Mouse (Mus musculus): Measurements from ENCODE around the gene Cbx2. TPM values are rescaled to one million over a fixed set of nuclear protein-coding genes. Genes with fewer than 3 reads are reported as not detected.

Cbx2 gene
- total RNA-seq (2017), result 10.6 and 12.3 TPM in 2 replicates

- peak; percentile 35 to 51; a peak in 2 of 4 replicates for ATAC-seq (replicated peaks in 1 of 2; ENCODE audit: insufficient read depth in 1 of 2, low FRiP score in 2 of 2, low TSS enrichment in 1 of 2, low read depth in 1 of 2, poor library complexity in 2 of 2, severe bottlenecking in 2 of 2)
Observed at GRCm38 (mm10) chr11:119022895-119023615, at the start of gene Cbx2. TSS of gene Cbx2 (plus strand) at chr11:119022962.

GRCm38 (mm10) chr11:118974340-118974739, 48.4 kb upstream of the Cbx2 start:
- ATAC-seq (replicated peaks in 1 of 2; ENCODE audit: insufficient read depth in 1 of 2, low FRiP score in 2 of 2, low TSS enrichment in 1 of 2, low read depth in 1 of 2, poor library complexity in 2 of 2, severe bottlenecking in 2 of 2), result no peak

- ATAC-seq (replicated peaks in 1 of 2; ENCODE audit: insufficient read depth in 1 of 2, low FRiP score in 2 of 2, low TSS enrichment in 1 of 2, low read depth in 1 of 2, poor library complexity in 2 of 2, severe bottlenecking in 2 of 2), result peak in 1 of 2 experiments; percentile 50; a peak in 2 of 4 replicates
Observed at GRCm38 (mm10) chr11:118975427-118975826, 47.3 kb upstream of the Cbx2 start.

- no peak for ATAC-seq (replicated peaks in 1 of 2; ENCODE audit: insufficient read depth in 1 of 2, low FRiP score in 2 of 2, low TSS enrichment in 1 of 2, low read depth in 1 of 2, poor library complexity in 2 of 2, severe bottlenecking in 2 of 2)
Observed at GRCm38 (mm10) chr11:118975917-118976316, 46.8 kb upstream of the Cbx2 start.

- ATAC-seq (replicated peaks in 1 of 2; ENCODE audit: insufficient read depth in 1 of 2, low FRiP score in 2 of 2, low TSS enrichment in 1 of 2, low read depth in 1 of 2, poor library complexity in 2 of 2, severe bottlenecking in 2 of 2), result 0 out of 4 replicates have a peak, but pooled peaks of 1 of the 2 experiments have one; percentile 33
Observed at GRCm38 (mm10) chr11:118980388-118980787, 42.4 kb upstream of the Cbx2 start.

GRCm38 (mm10) chr11:118981012-118981776, 41.6 kb upstream of the Cbx2 start:
- ATAC-seq (replicated peaks in 1 of 2; ENCODE audit: insufficient read depth in 1 of 2, low FRiP score in 2 of 2, low TSS enrichment in 1 of 2, low read depth in 1 of 2, poor library complexity in 2 of 2, severe bottlenecking in 2 of 2), result peak; percentile 75 to 81

- ATAC-seq (replicated peaks in 1 of 2; ENCODE audit: insufficient read depth in 1 of 2, low FRiP score in 2 of 2, low TSS enrichment in 1 of 2, low read depth in 1 of 2, poor library complexity in 2 of 2, severe bottlenecking in 2 of 2), result no peak
Observed at GRCm38 (mm10) chr11:118982593-118983113, 40.1 kb upstream of the Cbx2 start.

GRCm38 (mm10) chr11:118985571-118985970, 37.2 kb upstream of the Cbx2 start:
- no peak for ATAC-seq (replicated peaks in 1 of 2; ENCODE audit: insufficient read depth in 1 of 2, low FRiP score in 2 of 2, low TSS enrichment in 1 of 2, low read depth in 1 of 2, poor library complexity in 2 of 2, severe bottlenecking in 2 of 2)

GRCm38 (mm10) chr11:118987999-118988398, 34.8 kb upstream of the Cbx2 start, which contains the start of gene Enpp7:
TSS of gene Enpp7 (plus strand) at chr11:118988188.
- ATAC-seq (replicated peaks in 1 of 2; ENCODE audit: insufficient read depth in 1 of 2, low FRiP score in 2 of 2, low TSS enrichment in 1 of 2, low read depth in 1 of 2, poor library complexity in 2 of 2, severe bottlenecking in 2 of 2), result no peak

- peak; percentile 44 to 74; a peak in 3 of 4 replicates for ATAC-seq (replicated peaks in 1 of 2; ENCODE audit: insufficient read depth in 1 of 2, low FRiP score in 2 of 2, low TSS enrichment in 1 of 2, low read depth in 1 of 2, poor library complexity in 2 of 2, severe bottlenecking in 2 of 2)
Observed at GRCm38 (mm10) chr11:118992781-118993180, 30.0 kb upstream of the Cbx2 start.

GRCm38 (mm10) chr11:118995448-118995847, 27.3 kb upstream of the Cbx2 start:
- no peak for ATAC-seq (replicated peaks in 1 of 2; ENCODE audit: insufficient read depth in 1 of 2, low FRiP score in 2 of 2, low TSS enrichment in 1 of 2, low read depth in 1 of 2, poor library complexity in 2 of 2, severe bottlenecking in 2 of 2)

GRCm38 (mm10) chr11:118997182-118997581, 25.6 kb upstream of the Cbx2 start:
- ATAC-seq (replicated peaks in 1 of 2; ENCODE audit: insufficient read depth in 1 of 2, low FRiP score in 2 of 2, low TSS enrichment in 1 of 2, low read depth in 1 of 2, poor library complexity in 2 of 2, severe bottlenecking in 2 of 2), result no peak

- ATAC-seq (replicated peaks in 1 of 2; ENCODE audit: insufficient read depth in 1 of 2, low FRiP score in 2 of 2, low TSS enrichment in 1 of 2, low read depth in 1 of 2, poor library complexity in 2 of 2, severe bottlenecking in 2 of 2), result peak; percentile 69 to 78
Observed at GRCm38 (mm10) chr11:118998540-118999265, 24.1 kb upstream of the Cbx2 start.

- no peak for ATAC-seq (replicated peaks in 1 of 2; ENCODE audit: insufficient read depth in 1 of 2, low FRiP score in 2 of 2, low TSS enrichment in 1 of 2, low read depth in 1 of 2, poor library complexity in 2 of 2, severe bottlenecking in 2 of 2)
Observed at GRCm38 (mm10) chr11:118999361-118999804, 23.4 kb upstream of the Cbx2 start.

GRCm38 (mm10) chr11:119000877-119001276, 21.9 kb upstream of the Cbx2 start:
- no peak for ATAC-seq (replicated peaks in 1 of 2; ENCODE audit: insufficient read depth in 1 of 2, low FRiP score in 2 of 2, low TSS enrichment in 1 of 2, low read depth in 1 of 2, poor library complexity in 2 of 2, severe bottlenecking in 2 of 2)

GRCm38 (mm10) chr11:119001493-119002128, 21.2 kb upstream of the Cbx2 start:
- ATAC-seq (replicated peaks in 1 of 2; ENCODE audit: insufficient read depth in 1 of 2, low FRiP score in 2 of 2, low TSS enrichment in 1 of 2, low read depth in 1 of 2, poor library complexity in 2 of 2, severe bottlenecking in 2 of 2), result no peak
